Mouse (Mus musculus): Measurements from ENCODE around the gene Slc7a8.

- TF ChIP-seq CTCF (IDR thresholded peaks at IDR 0.05; ENCODE audit: borderline replicate concordance, extremely low read depth, insufficient read depth, insufficient read length) (no peak), POLR2A (IDR thresholded peaks at IDR 0.05; ENCODE audit: borderline replicate concordance, extremely low read depth, insufficient read depth, insufficient read length, poor library complexity, severe bottlenecking) (no peak)
Observed at GRCm38 (mm10) chr14:54756382-54756781, 25.4 kb downstream of the Slc7a8 start.

Measured in brain, embryonic 14.5 days (tissue).